Mouse (Mus musculus) brown adipose tissue, adult 24 weeks (tissue): ENCODE results near the gene Lrrc45. TPM values are rescaled to one million over a fixed set of nuclear protein-coding genes. Genes with fewer than 3 reads are reported as not detected.
"Not testable (repeated sequence)": the region's sequence is repeated elsewhere in the genome, so short reads cannot be mapped to it uniquely, and the experiment has no call there.

ENCODE experiments used
- H3K27ac ChIP-seq: fragments of 200-500 bp; replicated peaks from 2 replicates; pipeline ENCODE4 v1.5.1; 2012; ENCODE audit warnings: low read depth, mild to moderate bottlenecking, low read length
- H3K4me1 ChIP-seq: fragments of 200-500 bp; 2 replicates; pipeline ENCODE4 v1.6.1; 2012; ENCODE audit warnings: low read length, mixed read lengths; ENCODE audit not compliant: control insufficient read depth, insufficient read depth, insufficient read length
- H3K4me3 ChIP-seq: fragments of 200-500 bp; 2 replicates; pipeline ENCODE4 v1.5.1; 2012; ENCODE audit warnings: low read depth, mild to moderate bottlenecking, low read length, moderate library complexity; ENCODE audit not compliant: insufficient read depth
- polyA plus RNA-seq: library from polyadenylated mRNA; stranded (reverse); fragments of >200 nt; gene quantifications from 2 replicates; pipeline ENCODE4 v1.2.4, GENCODE M21; 2012; ENCODE audit not compliant: missing spikeins, insufficient read depth, insufficient read length

Lrrc45 gene
- polyA plus RNA-seq, 1 experiment = 3.0 TPM

GRCm38 (mm10) chr11:120762672-120763041, 48.9 kb downstream of the Lrrc45 start, which contains the start of gene Hmga1b:
TSS of gene Hmga1b (plus strand) at chr11:120762794.
- H3K4me3 ChIP-seq, H3K27ac ChIP-seq, H3K4me1 ChIP-seq: not testable (repeated sequence)

GRCm38 (mm10) chr11:120763121-120763999, 49.6 kb downstream of the Lrrc45 start:
- not testable (repeated sequence) for H3K4me3 ChIP-seq, H3K27ac ChIP-seq, H3K4me1 ChIP-seq

GRCm38 (mm10) chr11:120767023-120767422, 53.3 kb downstream of the Lrrc45 start:
- H3K27ac ChIP-seq, H3K4me3 ChIP-seq, H3K4me1 ChIP-seq: not testable (repeated sequence)

- Histone ChIP-seq H3K27ac (no peak overlapping the region), H3K4me1 (no peaks in the 10 kb centered on the region), H3K4me3 (no peak overlapping the region)
Measured at GRCm38 (mm10) chr11:120768206-120768605, 54.5 kb downstream of the Lrrc45 start.

Other genes starting within 250 kb of the Lrrc45 start
- gene Arl16, start 246.3 kb upstream of the Lrrc45 start, polyA plus RNA-seq = 11.4 and 20.4 TPM in 2 replicates
- 278 and 304 TPM in 2 replicates for gene Mrpl12, start 229.3 kb upstream of the Lrrc45 start, polyA plus RNA-seq
- gene Slc25a10, start 222.1 kb upstream of the Lrrc45 start, polyA plus RNA-seq = 32.9 and 33.9 TPM in 2 replicates
- not detected in 2 replicates for gene Gcgr, start 183.2 kb upstream of the Lrrc45 start, polyA plus RNA-seq
- gene Mcrip1, start 164.2 kb upstream of the Lrrc45 start, polyA plus RNA-seq = 24.6 and 28.0 TPM in 2 replicates
- gene Ppp1r27, start 162.8 kb upstream of the Lrrc45 start, polyA plus RNA-seq = 4.1 and 5.5 TPM in 2 replicates
- gene P4hb, start 140.7 kb upstream of the Lrrc45 start, polyA plus RNA-seq = 95.0 and 97.3 TPM in 2 replicates
- gene Arhgdia, start 132.3 kb upstream of the Lrrc45 start, polyA plus RNA-seq = 117 and 146 TPM in 2 replicates
- gene Alyref, start 115.6 kb upstream of the Lrrc45 start, polyA plus RNA-seq = 49.2 and 58.8 TPM in 2 replicates
- 54.9 and 59.1 TPM in 2 replicates for gene Anapc11, start 115.5 kb upstream of the Lrrc45 start, polyA plus RNA-seq
- gene Npb, start 105.4 kb upstream of the Lrrc45 start, polyA plus RNA-seq = not detected in 2 replicates
- gene Pcyt2, start 96.0 kb upstream of the Lrrc45 start, polyA plus RNA-seq = 104 and 131 TPM in 2 replicates
- 5.8 and 10.5 TPM in 2 replicates for gene Sirt7, start 88.7 kb upstream of the Lrrc45 start, polyA plus RNA-seq
- gene Mafg, start 80.3 kb upstream of the Lrrc45 start, polyA plus RNA-seq = 10.4 and 13.3 TPM in 2 replicates
- gene Pycr1, start 70.2 kb upstream of the Lrrc45 start, polyA plus RNA-seq = 1.0 and 1.3 TPM in 2 replicates
- 2.7 and 3.8 TPM in 2 replicates for gene Myadml2, start 65.8 kb upstream of the Lrrc45 start, polyA plus RNA-seq
- gene Notum, start 52.8 kb upstream of the Lrrc45 start, polyA plus RNA-seq = not detected in 2 replicates
- gene Aspscr1, start 41.0 kb upstream of the Lrrc45 start, polyA plus RNA-seq = 33.3 and 33.7 TPM in 2 replicates
- 66.6 and 68.4 TPM in 2 replicates for gene Cenpx, start 187 bp upstream of the Lrrc45 start, polyA plus RNA-seq
- 1.9 and 2.5 TPM in 2 replicates for gene Rac3, start 7.5 kb downstream of the Lrrc45 start, polyA plus RNA-seq
- 9.4 and 15.5 TPM in 2 replicates for gene Dcxr, start 13.4 kb downstream of the Lrrc45 start, polyA plus RNA-seq
- gene Cbr2, start 18.2 kb downstream of the Lrrc45 start, polyA plus RNA-seq = 20.9 and 26.0 TPM in 2 replicates
- 14.9 and 15.4 TPM in 2 replicates for gene Hmga1b, start 48.9 kb downstream of the Lrrc45 start, polyA plus RNA-seq
- 14.0 and 15.1 TPM in 2 replicates for gene Rfng, start 70.3 kb downstream of the Lrrc45 start, polyA plus RNA-seq
- gene Gps1, start 70.3 kb downstream of the Lrrc45 start, polyA plus RNA-seq = 48.9 and 60.0 TPM in 2 replicates
- gene Dus1l, start 82.5 kb downstream of the Lrrc45 start, polyA plus RNA-seq = 20.1 and 31.0 TPM in 2 replicates
- 5,806 and 7,060 TPM in 2 replicates for gene Fasn, start 110.6 kb downstream of the Lrrc45 start, polyA plus RNA-seq
- 7.1 and 11.1 TPM in 2 replicates for gene Ccdc57, start 218.9 kb downstream of the Lrrc45 start, polyA plus RNA-seq
- 1.6 and 2.2 TPM in 2 replicates for gene Slc16a3, start 234.6 kb downstream of the Lrrc45 start, polyA plus RNA-seq